10 mouse cellular contexts compared by ENCODE assay signal in genomic region chr14:61238751-61239150, GRCm38 (mm10). TPM values are rescaled to one million over a fixed set of nuclear protein-coding genes. Genes with fewer than 3 reads are reported as not detected.
DNase-seq lines count a peak whose midpoint lies in the region; ATAC-seq and TF ChIP-seq lines count a peak whose summit lies in the region.
"Had no signal": no experiment of that assay in that cellular context is flagged by ENCODE, and none has a peak within 500 bp of the region (broad histone marks: within the 10 kb centered on the region; RNA-seq: fewer than 3 reads in every experiment).

No protein-coding gene starts in this region.

- WGBS in hindbrain, embryonic 12.5 days, result 68% methylated on average over 9 of the region's 9 CpGs

- H3K4me1 ChIP-seq in G1E (ENCODE audit: insufficient read depth, low read depth, low read length), result peaks cover 17% of the 10 kb centered on the region
- no peaks in the 10 kb centered on the region for H3K4me1 ChIP-seq in hindbrain, embryonic 12.5 days

- no peaks in the 10 kb centered on the region for H3K36me3 ChIP-seq in G1E (replicated peaks)
- H3K36me3 ChIP-seq in hindbrain, embryonic 12.5 days, result no peaks in the 10 kb centered on the region

- no peak overlapping the region for H3K9ac ChIP-seq in hindbrain, embryonic 12.5 days

- no peak overlapping the region for H3K4me3 ChIP-seq in G1E (ENCODE audit: low read depth, low read length)
- no peak overlapping the region for H3K4me3 ChIP-seq in hindbrain, embryonic 12.5 days

- H3K27me3 ChIP-seq in G1E (ENCODE audit: insufficient read depth, low read length), result no peaks in the 10 kb centered on the region
- no peaks in the 10 kb centered on the region for H3K27me3 ChIP-seq in hindbrain, embryonic 12.5 days

- no peak overlapping the region for H3K4me2 ChIP-seq in hindbrain, embryonic 12.5 days (replicated peaks)

- ATAC-seq in G1E (ENCODE audit: extremely low read depth, insufficient number of reproducible peaks, low FRiP score, poor library complexity, severe bottlenecking), result peak; percentile 66
- no peak for ATAC-seq in hindbrain, embryonic 12.5 days (ENCODE audit: low FRiP score)
- no peak for ATAC-seq in granulocyte monocyte progenitor cell, adult 5-6 weeks (replicated peaks; ENCODE audit: poor library complexity, severe bottlenecking)
- no peak for ATAC-seq in megakaryocyte-erythroid progenitor cell, adult 5-6 weeks (replicated peaks; ENCODE audit: low FRiP score, low TSS enrichment, poor library complexity, severe bottlenecking)

- no peak overlapping the region for H3K27ac ChIP-seq in hindbrain, embryonic 12.5 days
- H3K27ac ChIP-seq: kidney, postnatal 0 days had no signal

- peak; percentile 12 to 16 for DNase-seq in layer of hippocampus, adult 8-10 months (ENCODE audit: low spot score in 2 of 2)
- no peak for DNase-seq in layer of hippocampus, postnatal 36 days
- no peak for DNase-seq in G1E (ENCODE audit: low spot score)
- peak; percentile 23 to 24 for DNase-seq in frontal cortex, postnatal 14 days (ENCODE audit: low spot score in 2 of 2)
- peak; percentile 32 for DNase-seq in right cerebral cortex, postnatal 25 days
- DNase-seq: liver had no signal

- TF ChIP-seq CTCF in G1E (IDR thresholded peaks at IDR 0.05; ENCODE audit: low read depth, low read length), result no peak

- H3K9me3 ChIP-seq in G1E (replicated peaks), result no peaks in the 10 kb centered on the region
- no peaks in the 10 kb centered on the region for H3K9me3 ChIP-seq in hindbrain, embryonic 12.5 days (replicated peaks)

RNA-seq across cellular contexts. Expression of gene Sgcg, which starts 19.5 kb away (rescaled TPM):
- under 1 TPM in 2 of 4 experiments, not detected in 2; 0.43 to 0.74 TPM for total RNA-seq in layer of hippocampus, adult 8-10 months (2022)
- not detected for total RNA-seq in layer of hippocampus, postnatal 36 days (2021)
- total RNA-seq in G1E (2014; fragmentation: Nextera tagmentation), result not detected in 2 replicates
- total RNA-seq in G1E (2017), result 0.16 TPM in 1 of 2 replicates, not detected in the other
- polyA plus RNA-seq in G1E (2012), result not detected in 2 replicates
- 0.15 and 1.3 TPM in 2 replicates for polyA plus RNA-seq in hindbrain, embryonic 12.5 days (2016; fragmentation: Nextera tagmentation; extraction: Ambion mirVana)
- not detected in 2 replicates for total RNA-seq in granulocyte monocyte progenitor cell, adult 5-6 weeks (2014; fragmentation: Nextera tagmentation)
- not detected in 2 replicates for total RNA-seq in granulocyte monocyte progenitor cell, adult 5-6 weeks (2017)
- not detected in 2 replicates for total RNA-seq in megakaryocyte-erythroid progenitor cell, adult 5-6 weeks (2014; fragmentation: Nextera tagmentation)
- not detected in 2 replicates for total RNA-seq in megakaryocyte-erythroid progenitor cell, adult 5-6 weeks (2017)

Comparison
In these comparisons a context has a peak if more than half of its experiments do, and no peak if none do; other contexts are left out.
1. DNase-seq: peak in layer of hippocampus, adult 8-10 months (2 of 2), frontal cortex, postnatal 14 days (2 of 2) and right cerebral cortex, postnatal 25 days (single experiment); none in layer of hippocampus, postnatal 36 days (0 of 2) and G1E (single experiment).